Mouse (Mus musculus): Measurements from ENCODE around the gene Fkbp15.

DNA sequence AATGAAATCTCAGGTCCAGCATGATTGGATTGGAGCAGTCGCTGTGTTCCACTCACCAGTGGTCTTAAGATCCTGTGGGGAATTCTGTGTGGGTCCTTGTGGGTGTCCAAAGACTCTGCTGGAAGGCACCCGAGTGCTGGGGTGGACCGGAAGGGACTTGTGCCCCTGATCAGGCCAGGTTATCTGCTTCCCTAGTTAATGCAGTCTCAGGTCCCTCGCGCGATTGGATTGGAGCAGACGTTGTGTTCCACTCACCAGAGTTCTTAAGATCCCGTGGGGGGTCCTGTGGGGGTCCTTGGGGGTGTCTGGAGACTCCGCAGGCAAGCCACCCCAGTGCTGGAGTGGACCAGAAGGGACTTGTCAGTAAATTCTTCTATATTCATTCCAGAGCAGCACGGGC is 87.7 kb downstream of the Fkbp15 start:
- TF ChIP-seq POLR2A (IDR thresholded peaks at IDR 0.05; ENCODE audit: extremely low read depth, insufficient read depth, low read length) (no peak), CTCF (IDR thresholded peaks at IDR 0.05; ENCODE audit: extremely low read depth, insufficient read depth, low read length) (no peak)

Data from cortical plate, adult 2 months (tissue).